Mouse (Mus musculus) liver, adult 2 months (tissue): ENCODE measurements around the gene Acaa1a. TPM values are rescaled to one million over a fixed set of nuclear protein-coding genes. Genes with fewer than 3 reads are reported as not detected.

Source experiments
- DNase-seq: peaks from one replicate; pipeline ENCODE4 v3.0.0-alpha.2; 2011; ENCODE audit warnings: low read depth, low spot score; ENCODE audit errors: extremely low read depth
- H3K27ac ChIP-seq: fragments of 200-500 bp; replicated peaks from 2 replicates; pipeline ENCODE4 v1.5.1; 2012; ENCODE audit warnings: low read depth, mild to moderate bottlenecking, control low read depth, inconsistent platforms, low read length; ENCODE audit not compliant: insufficient read depth
- H3K27me3 ChIP-seq: fragments of 200-500 bp; 2 replicates; pipeline ENCODE4 v1.6.1; 2012; ENCODE audit warnings: mild to moderate bottlenecking, moderate library complexity, low read length, inconsistent platforms; ENCODE audit not compliant: control insufficient read depth, insufficient read depth
- H3K36me3 ChIP-seq: fragments of 200-500 bp; 2 replicates; pipeline ENCODE4 v1.6.1; 2012; ENCODE audit warnings: low read length, inconsistent platforms; ENCODE audit not compliant: control insufficient read depth, insufficient read depth
- H3K4me1 ChIP-seq: fragments of 200-500 bp; 2 replicates; pipeline ENCODE4 v1.6.1; 2011; ENCODE audit warnings: low read length; ENCODE audit not compliant: control insufficient read depth, insufficient read depth
- H3K4me3 ChIP-seq: fragments of 200-500 bp; 2 replicates; pipeline ENCODE4 v1.5.1; 2011; ENCODE audit warnings: low read depth, mild to moderate bottlenecking, control low read depth, low read length, moderate library complexity; ENCODE audit not compliant: insufficient read depth
- H3K79me2 ChIP-seq: fragments of 200-500 bp; 2 replicates; pipeline ENCODE4 v1.6.1; 2012; ENCODE audit warnings: inconsistent platforms, mild to moderate bottlenecking, low read length, moderate library complexity; ENCODE audit not compliant: control insufficient read depth, insufficient read depth
- H3K9ac ChIP-seq: fragments of 200-500 bp; 2 replicates; pipeline ENCODE4 v1.6.1; 2012; ENCODE audit warnings: low read depth, mild to moderate bottlenecking, control low read depth, inconsistent platforms, low read length
- CTCF ChIP-seq: fragments of 200-500 bp; IDR thresholded peaks from 2 replicates; pipeline ENCODE4 v1.5.1; 2011; ENCODE audit warnings: low read depth, low read length, control low read depth
- POLR2A ChIP-seq: fragments of 200-500 bp; IDR thresholded peaks from 2 replicates; pipeline ENCODE4 v1.6.1; 2011; ENCODE audit warnings: low read length, control low read depth; ENCODE audit not compliant: insufficient read depth; ENCODE audit errors: extremely low read depth
- WGBS: fragments of 180-500 bp; shearing (Covaris S2); methylation state at CpG from one replicate; pipeline ENCODE4 v1.1.7; 2018; 5-methylcytosine and 5-hydroxymethylcytosine counted together
- polyA plus RNA-seq: library from polyadenylated mRNA; depleted of rRNA; stranded (reverse); fragments of >200 nt; gene quantifications from 2 replicates; pipeline ENCODE4 v1.2.3, GENCODE M21; 2012
- total RNA-seq: library from RNA; depleted of rRNA; stranded (reverse); fragments of >200 nt; gene quantifications from 2 replicates; pipeline ENCODE4 v1.2.3, GENCODE M21; 2014

The Acaa1a gene
- total and polyA plus RNA-seq, 2 experiments = 170 to 280 TPM

GRCm38 (mm10) chr9:119334324-119334723 is 5.2 kb upstream of the Acaa1a start:
- H3K9ac ChIP-seq = no peak overlapping the region
- WGBS = 63% methylated on average over 10 of the region's 10 CpGs

GRCm38 (mm10) chr9:119334834-119335233 is 4.6 kb upstream of the Acaa1a start:
- no peaks in the 10 kb centered on the region for H3K27me3 ChIP-seq
- peak overlapping the region; percentile 38; the same call in 1 of the 2 replicates for H3K27ac ChIP-seq
- peaks cover 3% of the 10 kb centered on the region; the same call in 1 of the 2 replicates for H3K79me2 ChIP-seq
- 91% methylated on average over 2 of the region's 2 CpGs for WGBS
- peaks cover 3% of the 10 kb centered on the region; the same call in 1 of the 2 replicates for H3K36me3 ChIP-seq
- DNase-seq = no peak
- no peak overlapping the region for H3K9ac ChIP-seq
- peaks cover 7% of the 10 kb centered on the region for H3K4me1 ChIP-seq
- H3K4me3 ChIP-seq = no peak overlapping the region
- TF ChIP-seq CTCF (no peak), POLR2A (no peak)

More at GRCm38 (mm10) chr9:119334324-119334723, 5.2 kb upstream of the Acaa1a start:
- peaks cover 7% of the 10 kb centered on the region for H3K4me1 ChIP-seq
- peaks cover 3% of the 10 kb centered on the region; the same call in 1 of the 2 replicates for H3K79me2 ChIP-seq
- H3K27ac ChIP-seq = peak overlapping the region; percentile 38; the same call in 1 of the 2 replicates
- no peak overlapping the region for H3K4me3 ChIP-seq
- peaks cover 3% of the 10 kb centered on the region; the same call in 1 of the 2 replicates for H3K36me3 ChIP-seq
- DNase-seq = no peak
- H3K27me3 ChIP-seq = no peaks in the 10 kb centered on the region
- no peak for TF ChIP-seq POLR2A
- no peak for TF ChIP-seq CTCF

GRCm38 (mm10) chr9:119335571-119335970 is 3.9 kb upstream of the Acaa1a start:
- peaks cover 7% of the 10 kb centered on the region for H3K4me1 ChIP-seq
- no peak overlapping the region for H3K4me3 ChIP-seq
- 94% methylated on average over 4 of the region's 4 CpGs for WGBS
- H3K27me3 ChIP-seq = no peaks in the 10 kb centered on the region
- peaks cover 3% of the 10 kb centered on the region; the same call in 1 of the 2 replicates for H3K36me3 ChIP-seq
- DNase-seq = no peak
- TF ChIP-seq POLR2A = no peak
- no peak for TF ChIP-seq CTCF
- H3K27ac ChIP-seq = no peak overlapping the region
- H3K9ac ChIP-seq = no peak overlapping the region
- peaks cover 3% of the 10 kb centered on the region; the same call in 1 of the 2 replicates for H3K79me2 ChIP-seq

GRCm38 (mm10) chr9:119337842-119338241 is 1.6 kb upstream of the Acaa1a start:
- 94% methylated on average over 14 of the region's 14 CpGs for WGBS
- H3K4me3 ChIP-seq = no peak overlapping the region
- peaks cover 12% of the 10 kb centered on the region; the same call in 1 of the 2 replicates for H3K79me2 ChIP-seq
- H3K27me3 ChIP-seq = no peaks in the 10 kb centered on the region
- no peak overlapping the region for H3K27ac ChIP-seq
- H3K4me1 ChIP-seq = peaks cover 11% of the 10 kb centered on the region
- no peak for TF ChIP-seq CTCF
- no peak for TF ChIP-seq POLR2A
- peaks cover 3% of the 10 kb centered on the region; the same call in 1 of the 2 replicates for H3K36me3 ChIP-seq
- H3K9ac ChIP-seq = no peak overlapping the region
- no peak for DNase-seq

GRCm38 (mm10) chr9:119338350-119338749 is 1.1 kb upstream of the Acaa1a start:
- no peak for DNase-seq
- H3K27me3 ChIP-seq = no peaks in the 10 kb centered on the region
- WGBS = 90% methylated on average over 3 of the region's 3 CpGs
- no peak overlapping the region for H3K9ac ChIP-seq
- H3K4me1 ChIP-seq = peaks cover 16% of the 10 kb centered on the region
- H3K27ac ChIP-seq = no peak overlapping the region
- H3K36me3 ChIP-seq = peaks cover 7% of the 10 kb centered on the region
- H3K79me2 ChIP-seq = peaks cover 12% of the 10 kb centered on the region; the same call in 1 of the 2 replicates
- TF ChIP-seq CTCF (no peak), POLR2A (no peak)
- no peak overlapping the region for H3K4me3 ChIP-seq

- H3K9ac ChIP-seq = peak overlapping the region; percentile 91
- H3K36me3 ChIP-seq = peaks cover 10% of the 10 kb centered on the region
- peak overlapping the region; percentile 94; the same call in 1 of the 2 replicates for H3K4me3 ChIP-seq
- TF ChIP-seq POLR2A (no peak), CTCF (no peak)
- H3K27ac ChIP-seq = no peak overlapping the region
- no peaks in the 10 kb centered on the region for H3K27me3 ChIP-seq
- WGBS = 53% methylated on average over 7 of the region's 7 CpGs
- no peak for DNase-seq
- peaks cover 21% of the 10 kb centered on the region for H3K4me1 ChIP-seq
- peaks cover 12% of the 10 kb centered on the region; the same call in 1 of the 2 replicates for H3K79me2 ChIP-seq
Observed at GRCm38 (mm10) chr9:119339106-119339505, 370 bp upstream of the Acaa1a start.
